Mouse (Mus musculus) monocyte, adult 2 months (primary cell): ENCODE results near the gene Lrig1.

Source experiments
- DNase-seq, 2 experiments: peaks; one replicate each; pipeline ENCODE4 v3.0.0; 2022; ENCODE audit warnings: low spot score in 2 of 2, low read depth in 1 of 2

The Lrig1 gene

DNA sequence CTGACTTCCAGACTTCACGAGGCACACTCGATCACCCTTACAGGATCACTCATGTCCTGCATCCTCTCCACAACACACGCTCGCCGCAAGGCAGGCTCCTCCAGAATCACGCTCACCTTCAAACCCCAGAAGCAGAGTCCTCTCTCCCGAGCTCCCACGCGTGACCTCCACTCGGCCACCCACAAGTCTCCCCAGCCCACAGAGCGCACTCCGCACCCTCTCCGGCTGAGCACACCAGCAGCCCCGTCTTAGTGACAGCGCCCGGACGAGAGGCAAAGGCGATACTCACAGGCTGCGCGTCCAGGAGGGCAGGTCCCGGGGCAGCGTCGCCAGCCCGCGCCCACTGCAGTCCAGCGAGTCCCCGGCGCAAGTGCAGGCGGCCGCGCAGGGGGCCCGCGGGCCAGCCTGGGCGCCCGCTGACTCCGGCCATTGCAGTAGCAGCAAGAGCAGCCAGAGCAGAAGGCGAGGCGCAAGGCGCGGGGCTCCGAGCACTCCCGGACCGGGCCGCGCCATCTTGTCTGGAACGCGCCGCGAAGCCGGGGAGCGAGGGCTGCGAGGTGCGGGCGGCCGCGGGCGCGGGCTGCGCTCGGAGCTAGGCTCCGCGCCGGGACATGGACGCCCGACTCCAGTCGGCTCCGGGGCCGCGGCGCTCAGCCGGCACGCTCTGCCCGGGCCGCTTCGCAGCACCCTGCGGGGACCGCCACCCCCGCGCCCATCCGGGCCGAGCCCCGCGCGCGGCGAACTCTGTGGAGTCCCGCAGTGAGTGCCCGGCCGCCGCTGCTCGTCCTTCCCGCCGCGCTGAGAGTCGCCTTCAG, 578 bp downstream of the Lrig1 start:
- no peak for DNase-seq

DNA sequence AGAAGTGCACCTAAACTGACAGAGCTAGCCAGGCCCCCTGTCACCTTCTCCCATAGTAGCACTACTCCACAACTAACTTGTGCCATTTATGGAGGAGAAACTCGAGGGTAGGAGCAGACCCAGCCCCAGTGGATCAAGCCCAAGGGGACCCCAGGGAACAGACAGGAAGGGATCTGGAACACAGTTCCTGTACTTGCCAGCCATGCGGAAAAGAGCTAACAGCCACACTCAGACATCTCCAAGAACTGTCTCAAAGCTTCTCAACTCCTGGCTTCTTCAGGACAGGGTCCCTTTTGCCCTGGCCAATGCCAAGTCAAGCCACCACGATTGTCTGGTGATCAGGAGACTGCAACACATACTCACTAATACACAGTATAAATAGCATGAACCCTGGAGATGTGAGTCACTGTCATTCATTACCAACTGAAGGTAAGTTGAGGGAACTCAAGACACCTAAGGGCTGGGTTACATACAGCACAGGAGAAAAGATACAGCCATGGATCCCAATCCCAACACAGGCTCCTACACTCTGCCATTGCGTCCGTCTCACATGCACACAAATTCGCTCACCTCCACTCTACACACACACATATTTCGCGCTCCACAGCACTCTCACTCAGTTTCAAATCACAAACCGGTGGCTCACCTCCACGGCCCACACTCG, 1.3 kb downstream of the Lrig1 start:
- DNase-seq = no peak

DNA sequence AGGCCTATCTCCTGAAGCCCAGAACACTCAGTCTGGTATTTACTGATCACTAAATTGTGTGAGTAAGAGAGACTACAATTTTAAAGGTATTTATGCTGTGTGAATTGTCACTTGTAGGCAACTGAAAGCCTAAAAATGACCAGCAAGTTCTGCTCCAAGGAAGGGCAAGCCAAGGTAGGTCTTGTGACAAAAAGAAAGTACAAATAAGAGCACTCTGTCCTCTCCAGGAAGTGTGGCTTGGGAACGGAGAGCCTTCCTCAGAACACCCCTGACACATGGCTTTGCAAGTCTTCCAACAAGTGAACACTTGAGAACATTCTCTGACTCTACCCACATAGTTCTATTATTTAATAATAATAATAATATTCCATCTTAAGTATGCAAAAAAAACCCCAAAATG, 2.5 kb downstream of the Lrig1 start:
- DNase-seq = no peak

DNA sequence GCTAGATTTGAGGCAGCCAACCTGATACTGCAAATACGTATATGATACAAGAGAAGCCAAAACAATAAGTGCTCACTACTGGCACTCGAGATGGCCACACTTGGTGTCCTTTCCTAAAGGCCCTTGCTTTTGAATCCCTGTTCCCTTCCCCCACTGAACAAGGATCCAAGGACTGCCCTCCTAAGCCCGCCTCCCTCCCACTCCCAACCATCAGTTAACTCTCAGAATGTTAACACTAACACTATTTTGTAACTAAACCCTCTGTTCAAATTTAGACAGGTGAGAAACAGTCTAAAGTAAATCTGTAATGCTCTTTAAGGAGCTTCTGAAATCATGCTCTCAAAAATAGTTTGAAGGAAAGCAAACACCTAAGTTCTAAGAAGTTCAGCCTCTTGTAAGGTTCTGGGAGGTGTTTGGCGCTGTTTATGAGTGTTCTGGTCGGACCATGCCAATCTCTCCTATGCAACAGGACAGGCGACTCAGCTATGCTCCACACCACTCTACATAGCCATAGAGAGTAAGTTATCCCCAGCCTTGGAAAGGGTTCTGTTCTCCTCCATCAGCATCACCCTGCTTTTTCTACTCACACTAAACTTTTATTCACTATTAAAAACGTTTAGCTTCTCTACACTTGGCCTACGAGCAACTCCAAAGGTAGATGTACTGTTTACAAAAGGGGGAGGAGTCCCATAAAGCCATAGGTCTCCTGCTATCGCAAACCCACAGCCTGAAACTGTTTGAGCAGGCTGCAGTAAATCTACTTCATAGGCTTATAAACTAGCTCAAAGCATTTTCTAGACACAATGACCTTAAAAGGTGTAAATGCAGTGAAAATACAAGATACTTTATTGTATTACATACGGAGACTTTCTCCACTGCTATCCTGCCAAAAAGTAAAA, 3.5 kb downstream of the Lrig1 start:
- DNase-seq = no peak

DNA sequence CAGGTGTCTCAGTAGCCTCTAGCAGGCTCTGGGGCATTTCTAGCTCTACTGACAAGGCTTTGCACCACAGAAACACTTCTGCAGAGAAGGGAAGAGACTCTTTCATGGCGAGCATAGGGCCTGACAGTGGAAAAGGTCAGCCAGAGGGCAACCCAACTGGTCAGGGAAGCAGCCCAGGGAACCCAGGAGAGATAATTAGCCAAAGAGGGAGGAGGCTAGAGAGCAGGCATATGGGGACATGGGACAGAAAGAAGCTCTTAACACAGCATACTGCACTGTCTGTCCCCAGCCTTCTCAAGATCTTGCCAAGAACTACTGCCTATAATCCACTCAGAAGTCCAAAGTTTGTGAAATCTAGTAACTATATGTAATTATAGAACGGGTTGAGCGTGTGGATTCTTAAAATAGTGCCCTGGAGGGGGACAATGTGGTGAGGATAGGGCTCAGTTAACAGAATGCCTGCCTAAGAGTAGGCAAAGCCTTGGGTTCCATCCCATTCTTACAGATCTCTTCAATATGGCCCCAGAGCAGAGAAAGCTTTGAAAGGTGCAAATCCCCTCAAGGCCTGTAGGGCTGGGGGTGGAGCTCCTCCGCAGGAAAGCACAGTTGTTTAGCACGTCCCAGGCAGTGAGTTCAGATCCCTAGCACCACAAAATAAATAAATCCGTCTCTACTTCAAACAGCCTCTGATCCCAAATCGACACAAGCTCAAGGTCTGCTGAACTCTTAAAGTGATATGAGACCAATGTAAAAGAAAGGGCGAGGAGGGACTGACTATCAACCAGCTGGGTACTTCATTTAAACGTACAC, 4.6 kb downstream of the Lrig1 start:
- no peak for DNase-seq

DNA sequence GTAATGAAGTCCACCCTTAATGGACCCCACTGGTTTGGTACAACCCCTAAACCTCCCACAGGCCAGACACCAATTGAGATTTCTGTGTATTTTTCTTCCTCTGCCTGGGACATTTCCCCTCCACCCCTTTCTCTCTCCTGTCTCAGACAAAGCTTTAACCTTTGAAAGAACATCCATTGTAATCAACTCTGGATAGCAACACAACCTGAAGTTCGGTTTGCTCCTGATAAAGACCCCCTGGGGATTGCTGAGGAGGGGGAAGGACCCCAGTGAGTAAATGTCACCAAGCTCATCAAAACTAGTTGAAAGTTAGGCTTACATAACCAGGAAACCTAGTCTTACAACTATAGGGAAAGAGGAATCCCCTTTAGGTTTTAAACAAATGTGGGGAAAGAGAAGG, 5.5 kb downstream of the Lrig1 start:
- DNase-seq = no peak

GRCm38 (mm10) chr6:94693091-94693490, 6.9 kb downstream of the Lrig1 start:
- DNase-seq = no peak

DNA sequence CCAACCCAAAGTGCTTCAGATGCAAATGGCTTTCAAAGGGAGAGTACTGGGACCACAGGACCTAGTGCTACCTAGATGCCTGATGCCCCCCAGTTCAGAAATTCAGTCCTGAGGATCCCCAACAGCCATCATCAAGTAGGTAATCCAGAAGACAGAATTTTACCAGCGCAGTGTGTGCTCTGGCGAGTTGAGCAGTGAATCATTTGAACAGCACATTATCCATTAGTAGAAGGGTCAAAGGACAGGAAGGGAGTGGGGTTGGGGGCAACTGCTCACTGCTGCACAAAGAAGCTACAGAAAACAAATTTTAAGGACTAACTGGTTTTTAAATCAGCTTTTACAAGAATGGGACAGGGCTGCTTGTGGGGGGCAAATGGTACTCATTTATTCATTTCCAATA, 8.0 kb downstream of the Lrig1 start:
- no peak for DNase-seq

DNA sequence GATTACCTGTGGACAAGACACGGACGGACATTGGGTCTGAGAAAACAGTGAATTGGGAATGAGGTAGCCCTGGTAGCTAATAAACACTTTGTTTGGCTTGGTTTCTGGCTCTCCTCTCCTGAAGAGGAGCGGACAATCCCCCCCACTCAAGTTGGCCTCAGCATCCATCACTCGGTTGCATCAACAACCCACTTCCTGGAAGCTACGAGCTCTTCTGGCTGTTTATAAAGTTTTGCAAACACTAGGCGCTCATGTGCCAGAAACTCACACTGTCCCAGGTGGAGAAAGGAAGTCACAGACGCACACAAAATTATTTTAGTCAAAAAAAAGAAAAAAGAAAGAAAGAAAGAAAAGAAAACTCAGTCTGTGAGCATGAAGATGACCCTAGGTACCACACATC, 9.7 kb downstream of the Lrig1 start:
- no peak for DNase-seq

DNA sequence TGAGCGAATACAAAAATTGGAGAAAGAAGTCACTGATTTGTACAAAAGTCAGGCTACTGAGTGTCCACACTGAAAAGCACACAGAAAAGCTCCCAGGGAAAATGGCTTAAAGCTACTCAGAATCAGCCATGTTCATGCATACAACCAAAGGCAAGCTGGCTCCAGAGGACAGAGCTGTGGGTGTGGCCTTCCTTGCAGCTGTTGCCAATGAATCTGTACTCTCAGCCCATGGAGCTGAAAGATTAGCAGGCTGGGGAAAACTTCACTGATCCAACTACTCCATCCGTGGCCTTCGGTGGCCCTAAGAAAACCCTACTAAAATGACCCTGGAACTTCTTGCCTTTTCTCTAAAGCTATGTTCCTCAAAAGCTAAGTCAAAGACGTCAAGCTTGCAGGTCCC, 11.2 kb downstream of the Lrig1 start:
- DNase-seq = no peak

- DNase-seq = no peak
Observed at GRCm38 (mm10) chr6:94686048-94686447, 13.9 kb downstream of the Lrig1 start.

DNA sequence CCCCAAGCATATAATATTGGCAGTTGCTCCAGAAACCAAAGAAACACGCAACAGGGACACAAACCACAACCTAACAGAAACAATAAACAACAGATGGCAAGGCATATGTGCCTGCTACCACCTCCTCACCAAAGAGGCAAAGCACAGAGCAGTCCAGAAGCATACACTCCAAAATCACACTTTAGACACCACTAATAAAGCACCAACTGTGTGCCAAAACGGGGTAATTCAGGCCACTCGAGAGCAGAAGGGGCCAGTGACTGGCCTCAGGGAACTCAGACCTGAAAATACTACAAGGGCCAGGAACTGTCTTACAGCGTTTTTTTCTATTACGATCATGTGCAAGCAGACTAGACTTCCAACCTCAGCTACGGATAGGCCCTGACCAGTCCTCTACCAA, 14.3 kb downstream of the Lrig1 start:
- no peak for DNase-seq

DNA sequence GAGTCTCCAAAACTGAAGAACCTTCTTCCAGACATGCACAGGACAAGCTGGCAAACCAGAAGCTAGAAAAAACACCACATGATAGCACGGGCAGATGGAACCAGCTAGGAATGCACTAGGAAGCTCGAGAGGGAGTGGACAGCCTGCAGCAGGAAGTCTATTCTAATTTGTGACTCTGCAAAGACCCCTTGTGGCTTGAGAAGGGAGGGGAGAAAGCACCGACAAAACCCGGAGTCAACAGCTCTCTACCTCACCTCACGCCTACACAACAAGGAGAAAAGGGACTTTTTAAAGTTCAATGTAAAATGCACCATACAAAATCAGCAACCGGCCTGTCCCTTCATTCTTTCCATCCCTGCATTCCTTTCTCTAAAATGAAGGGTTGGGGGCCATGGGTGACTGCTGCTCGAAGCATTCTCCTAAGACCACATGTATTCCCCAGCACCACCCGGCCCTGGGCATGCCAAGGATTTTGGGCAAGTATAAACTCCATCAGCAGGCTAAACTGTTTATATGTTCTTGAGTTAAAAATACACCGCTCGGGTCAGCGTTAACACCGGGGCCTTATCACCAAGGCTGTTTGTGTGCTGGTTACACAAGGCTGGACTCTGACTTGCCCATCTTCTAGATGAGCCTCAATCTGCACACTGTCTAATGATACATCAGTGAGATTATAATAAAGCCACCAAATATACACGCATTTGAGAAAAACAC, 15.0 kb downstream of the Lrig1 start:
- DNase-seq = no peak

GRCm38 (mm10) chr6:94683701-94684100, 16.3 kb downstream of the Lrig1 start:
- DNase-seq = no peak

DNA sequence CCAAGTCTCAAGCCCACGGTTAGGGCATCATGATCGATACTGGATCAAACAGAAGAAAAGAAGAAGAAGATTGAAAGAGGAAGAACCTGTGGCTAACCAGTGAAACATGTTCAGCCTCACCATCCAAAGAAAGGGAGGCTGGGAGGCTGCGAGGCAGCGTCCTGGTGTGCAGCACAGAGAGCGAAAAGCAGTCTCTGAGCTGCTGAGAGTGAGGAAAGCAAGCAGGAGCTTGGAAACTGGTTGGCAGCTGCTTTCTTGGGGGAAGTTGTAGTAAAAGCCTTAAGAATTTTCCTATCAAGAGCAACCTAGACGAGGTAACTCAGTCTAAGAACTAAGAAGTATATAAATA, 17.7 kb downstream of the Lrig1 start:
- no peak for DNase-seq

GRCm38 (mm10) chr6:94681446-94682269, 18.3 kb downstream of the Lrig1 start:
- no peak for DNase-seq

- no peak for DNase-seq
Observed at GRCm38 (mm10) chr6:94680760-94681445, 19.1 kb downstream of the Lrig1 start.

- no peak for DNase-seq
Observed at GRCm38 (mm10) chr6:94679249-94679648, 20.7 kb downstream of the Lrig1 start.
